Mouse (Mus musculus) erythroblast, embryonic 14.5 days (primary cell): ENCODE data around the gene Cd4. TPM values are rescaled to one million over a fixed set of nuclear protein-coding genes. Genes with fewer than 3 reads are reported as not detected.
A peak's percentile ranks its signal among the peaks of the same experiment; 100 is the strongest.

Experiments
- H3K27me3 ChIP-seq: 2 replicates; pipeline ENCODE4 v1.6.1; 2012; ENCODE audit warnings: inconsistent platforms; ENCODE audit not compliant: control insufficient read depth
- H3K36me3 ChIP-seq: 2 replicates; pipeline ENCODE4 v1.6.1; 2012; ENCODE audit warnings: mild to moderate bottlenecking, inconsistent platforms; ENCODE audit not compliant: control insufficient read depth
- H3K4me1 ChIP-seq: 2 replicates; pipeline ENCODE4 v1.6.1; 2012; ENCODE audit warnings: inconsistent platforms; ENCODE audit not compliant: control insufficient read depth
- H3K4me3 ChIP-seq: replicated peaks from 2 replicates; pipeline ENCODE3; 2012; ENCODE audit warnings: moderate library complexity, mild to moderate bottlenecking, inconsistent platforms
- H3K9me3 ChIP-seq: 2 replicates; pipeline ENCODE4 v1.6.1; 2012; ENCODE audit warnings: low read length, inconsistent platforms, mixed read lengths; ENCODE audit not compliant: control insufficient read depth
- GATA1 ChIP-seq: IDR thresholded peaks from 2 replicates; pipeline ENCODE4 v1.6.1; 2012; ENCODE audit warnings: low read length, inconsistent platforms, mixed read lengths
- TAL1 ChIP-seq: IDR thresholded peaks from 3 replicates; pipeline ENCODE4 v1.6.1; 2012; ENCODE audit warnings: low read length, inconsistent platforms, mixed read lengths
- polyA plus RNA-seq: library from polyadenylated mRNA; stranded (reverse); fragments of >175 nt; gene quantifications from 2 replicates; pipeline ENCODE4 v1.2.3, GENCODE M21; 2012

Gene Cd4
- polyA plus RNA-seq, 1 experiment: not detected

- no peak for TF ChIP-seq TAL1
- no peak for TF ChIP-seq GATA1
- Histone ChIP-seq H3K4me1 (peaks cover 13% of the 10 kb centered on the region), H3K9me3 (no peaks in the 10 kb centered on the region), H3K4me3 (no peak overlapping the region), H3K36me3 (no peaks in the 10 kb centered on the region), H3K27me3 (peaks cover 31% of the 10 kb centered on the region)
Measured at GRCm38 (mm10) chr6:124925941-124926340, 37.9 kb upstream of the Cd4 start.

- peaks cover 7% of the 10 kb centered on the region for H3K4me1 ChIP-seq
- no peaks in the 10 kb centered on the region for H3K9me3 ChIP-seq
- no peak overlapping the region for H3K4me3 ChIP-seq
- no peaks in the 10 kb centered on the region for H3K36me3 ChIP-seq
- TF ChIP-seq GATA1 (no peak), TAL1 (no peak)
- peaks cover 37% of the 10 kb centered on the region for H3K27me3 ChIP-seq
Measured at GRCm38 (mm10) chr6:124925173-124925793, 37.3 kb upstream of the Cd4 start.

DNA sequence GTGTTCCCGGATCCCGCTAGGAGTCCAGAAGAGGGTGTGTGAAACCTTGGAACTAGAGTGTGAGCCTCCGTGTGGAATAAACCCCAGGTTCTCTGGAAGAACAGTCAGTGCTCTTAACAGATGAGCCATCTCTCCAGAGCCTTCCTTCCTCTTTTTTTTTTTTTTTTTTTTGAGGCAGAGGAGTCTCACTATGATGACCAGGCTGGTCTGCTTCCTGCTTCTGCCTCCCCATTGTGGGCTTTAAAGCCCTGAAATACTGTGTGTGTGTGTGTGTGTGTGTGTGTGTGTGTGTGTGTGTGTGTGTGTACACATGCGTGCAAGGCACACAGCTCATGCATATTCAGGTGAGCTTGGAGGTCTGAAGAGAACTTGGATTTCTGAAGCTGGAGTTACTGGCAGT, 33.5 kb upstream of the Cd4 start:
- no peak for TF ChIP-seq GATA1
- no peak for TF ChIP-seq TAL1
- Histone ChIP-seq H3K4me1 (peaks cover 16% of the 10 kb centered on the region), H3K9me3 (peaks cover 5% of the 10 kb centered on the region; the same call in 1 of the 2 replicates), H3K36me3 (no peaks in the 10 kb centered on the region), H3K27me3 (peaks cover 75% of the 10 kb centered on the region), H3K4me3 (no peak overlapping the region)

GRCm38 (mm10) chr6:124920318-124921085, 32.5 kb upstream of the Cd4 start:
- Histone ChIP-seq H3K4me1 (peaks cover 19% of the 10 kb centered on the region), H3K4me3 (no peak overlapping the region), H3K36me3 (no peaks in the 10 kb centered on the region), H3K27me3 (peaks cover 80% of the 10 kb centered on the region), H3K9me3 (peaks cover 9% of the 10 kb centered on the region; the same call in 1 of the 2 replicates)
- TF ChIP-seq TAL1 (no peak), GATA1 (no peak)

- Histone ChIP-seq H3K36me3 (no peaks in the 10 kb centered on the region), H3K4me3 (no peak within 1 kb of the TSS), H3K4me1 (peaks cover 19% of the 10 kb centered on the region), H3K27me3 (peaks cover 82% of the 10 kb centered on the region), H3K9me3 (peaks cover 9% of the 10 kb centered on the region; the same call in 1 of the 2 replicates)
- TF ChIP-seq TAL1: no peak
- no peak for TF ChIP-seq GATA1
Measured at GRCm38 (mm10) chr6:124919695-124920317, 31.8 kb upstream of the Cd4 start, which contains the start of gene Ptms. Gene Ptms (minus strand): TSS chr6:124920103.

GRCm38 (mm10) chr6:124918890-124919627, 31.0 kb upstream of the Cd4 start:
- TF ChIP-seq TAL1: no peak
- no peak for TF ChIP-seq GATA1
- H3K4me1 ChIP-seq: peaks cover 19% of the 10 kb centered on the region
- peaks cover 2% of the 10 kb centered on the region; the same call in 1 of the 2 replicates for H3K36me3 ChIP-seq
- peaks cover 9% of the 10 kb centered on the region; the same call in 1 of the 2 replicates for H3K9me3 ChIP-seq
- H3K27me3 ChIP-seq: peaks cover 90% of the 10 kb centered on the region
- no peak overlapping the region for H3K4me3 ChIP-seq

DNA sequence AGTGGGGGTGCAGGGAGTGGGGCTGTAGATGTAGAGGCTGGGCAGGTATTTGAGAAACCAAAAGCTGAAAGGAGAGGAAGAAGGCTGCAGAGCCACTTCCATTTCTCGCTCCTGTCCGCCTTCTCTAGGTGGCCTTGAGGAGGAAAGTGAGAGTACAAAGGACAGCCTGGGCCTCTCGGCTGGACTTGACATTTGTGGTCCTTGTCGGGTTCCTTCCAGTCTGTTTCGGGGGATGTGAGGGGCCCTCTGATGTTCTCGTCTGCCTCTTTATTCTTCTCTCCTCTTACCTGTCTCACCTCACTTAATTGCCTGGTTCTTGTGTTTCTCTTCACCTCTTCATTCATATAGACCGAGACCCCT, 30.3 kb upstream of the Cd4 start:
- Histone ChIP-seq H3K27me3 (peaks cover 96% of the 10 kb centered on the region), H3K4me1 (peaks cover 19% of the 10 kb centered on the region), H3K4me3 (peak overlapping the region; percentile 63), H3K36me3 (peaks cover 2% of the 10 kb centered on the region; the same call in 1 of the 2 replicates), H3K9me3 (peaks cover 9% of the 10 kb centered on the region; the same call in 1 of the 2 replicates)
- TF ChIP-seq TAL1: no peak
- no peak for TF ChIP-seq GATA1

GRCm38 (mm10) chr6:124917518-124918330, 29.7 kb upstream of the Cd4 start:
- H3K27me3 ChIP-seq: peaks cover 95% of the 10 kb centered on the region
- H3K4me1 ChIP-seq: peaks cover 19% of the 10 kb centered on the region
- H3K36me3 ChIP-seq: peaks cover 2% of the 10 kb centered on the region; the same call in 1 of the 2 replicates
- TF ChIP-seq GATA1 (no peak), TAL1 (no peak)
- H3K4me3 ChIP-seq: peak overlapping the region; percentile 63
- H3K9me3 ChIP-seq: peaks cover 9% of the 10 kb centered on the region; the same call in 1 of the 2 replicates
